Mouse (Mus musculus) T-helper 1 cell (primary cell): ENCODE results near the gene Cobll1.

Experiments used
- in situ Hi-C: fragments of 300-600 bp; cut with MboI, MseI; formaldehyde crosslinking; loops from one replicate; pipeline ENCODE4 v1.15.1; 2025; ENCODE audit warnings: high pct_unique_total_duplicates

Gene Cobll1

DNA sequence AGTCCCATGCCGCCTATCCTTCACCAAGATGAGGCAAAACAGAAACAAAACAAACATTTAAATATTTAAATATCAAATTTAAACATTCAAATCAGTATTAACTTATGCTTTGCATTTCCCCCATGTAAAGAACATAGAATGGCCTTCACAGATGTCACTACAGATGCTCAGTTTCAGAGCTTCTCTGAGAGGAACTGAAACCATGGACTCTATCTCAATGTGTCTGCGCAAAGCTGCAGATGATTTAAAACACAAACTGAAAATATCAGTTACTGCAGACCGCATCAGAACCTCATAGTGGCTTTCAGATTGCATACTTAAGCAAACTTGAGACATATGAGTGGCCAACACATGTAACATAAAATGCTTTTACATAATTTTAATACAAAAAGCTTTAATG lies 40.6 kb downstream of the Cobll1 start:
- in situ Hi-C loops, result no loop called here

GRCm38 (mm10) chr2:65196994-65197393 lies 42.2 kb downstream of the Cobll1 start:
- in situ Hi-C loops, result no loop called here

DNA sequence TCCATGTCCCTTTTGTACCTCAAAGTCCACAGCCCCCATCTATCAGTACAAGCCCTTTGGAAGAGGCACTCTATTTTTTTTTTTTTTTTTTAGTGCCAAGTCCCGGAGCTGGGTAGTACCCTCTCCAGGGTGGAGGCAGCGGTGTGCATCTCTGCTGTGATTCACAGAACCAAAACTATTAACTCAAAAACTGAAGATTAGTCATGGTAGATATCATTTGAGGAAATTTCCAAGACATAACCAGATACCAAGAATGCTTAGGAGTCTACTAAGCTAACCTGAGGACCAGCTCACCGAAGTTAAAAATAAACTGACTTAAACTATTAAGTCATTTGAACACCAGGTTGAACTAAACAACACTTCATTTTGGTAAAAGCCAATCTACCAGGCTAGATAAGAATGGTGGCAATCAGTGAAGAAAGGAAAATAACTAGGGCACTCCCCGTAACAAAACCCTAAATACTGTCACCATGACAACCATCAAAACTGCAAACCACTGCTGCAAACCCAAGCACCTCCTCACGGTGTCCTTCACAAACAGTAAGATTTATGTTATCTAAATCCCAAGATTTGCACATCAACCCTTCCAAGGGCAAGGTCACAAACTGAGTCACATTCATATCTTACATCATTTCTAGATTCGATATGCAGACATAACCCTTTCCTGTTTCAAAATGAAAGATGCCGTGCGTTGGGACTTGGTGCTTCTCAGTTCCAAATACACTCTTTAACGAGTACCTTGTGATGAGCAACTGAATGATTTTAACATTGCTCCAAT lies 43.8 kb downstream of the Cobll1 start:
- in situ Hi-C loops, result no loop called here

DNA sequence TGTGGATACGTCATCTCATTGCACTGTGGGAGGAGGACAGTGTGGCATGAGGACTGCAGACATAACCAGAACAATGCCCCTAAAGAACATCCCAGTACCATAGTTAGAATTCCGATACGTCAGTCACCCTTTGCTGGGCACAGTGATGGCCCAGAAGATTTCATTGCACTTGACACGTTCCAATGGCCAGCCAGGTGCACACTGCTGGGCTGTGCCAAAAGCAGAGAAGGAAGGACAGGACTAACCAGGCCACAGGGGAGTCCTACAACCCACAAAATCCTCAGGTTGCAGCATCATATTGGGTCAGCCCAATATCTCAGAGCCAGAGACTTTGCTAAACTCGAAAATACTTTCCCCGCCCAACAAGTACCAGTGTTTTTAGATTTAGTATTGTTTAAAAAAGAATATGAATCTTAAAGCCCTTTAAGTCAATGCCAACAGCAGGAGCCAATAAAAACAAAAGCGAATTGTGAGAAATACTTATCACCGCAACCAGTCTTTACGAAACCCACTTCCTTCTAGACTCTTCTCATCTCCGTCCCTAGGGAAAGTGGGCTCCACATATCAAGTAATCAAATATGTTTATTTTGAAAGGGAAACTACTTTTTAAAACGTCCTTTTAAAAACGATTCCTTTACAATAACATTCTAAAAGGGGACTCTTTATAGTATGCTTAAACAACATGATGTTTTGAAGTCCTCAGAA lies 46.0 kb downstream of the Cobll1 start:
- in situ Hi-C loops, result no loop called here

GRCm38 (mm10) chr2:65191398-65191797 lies 47.8 kb downstream of the Cobll1 start:
- in situ Hi-C loops, result no loop called here

DNA sequence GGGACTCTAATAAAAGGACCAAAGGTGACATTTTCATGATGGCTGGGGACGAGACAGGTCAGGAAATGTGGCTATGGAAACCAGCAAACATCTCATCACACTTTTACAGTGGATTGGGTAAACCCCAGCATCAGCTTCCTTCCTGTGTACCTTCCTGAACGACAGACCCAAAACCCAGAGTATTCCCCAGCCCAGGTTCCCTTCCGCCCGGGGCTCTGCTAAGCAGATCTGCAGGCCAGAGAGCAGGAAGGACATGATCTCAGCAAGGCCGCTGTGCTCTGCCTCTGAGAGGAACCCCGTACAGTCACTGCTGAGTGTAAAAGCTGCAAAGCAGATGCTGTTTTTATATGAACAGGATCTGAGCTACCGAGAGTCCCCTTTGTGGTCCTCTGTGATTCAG lies 49.9 kb downstream of the Cobll1 start:
- in situ Hi-C loops, result no loop called here

- in situ Hi-C loops, result no loop called here
Measured at GRCm38 (mm10) chr2:65188585-65188984, 50.6 kb downstream of the Cobll1 start.

DNA sequence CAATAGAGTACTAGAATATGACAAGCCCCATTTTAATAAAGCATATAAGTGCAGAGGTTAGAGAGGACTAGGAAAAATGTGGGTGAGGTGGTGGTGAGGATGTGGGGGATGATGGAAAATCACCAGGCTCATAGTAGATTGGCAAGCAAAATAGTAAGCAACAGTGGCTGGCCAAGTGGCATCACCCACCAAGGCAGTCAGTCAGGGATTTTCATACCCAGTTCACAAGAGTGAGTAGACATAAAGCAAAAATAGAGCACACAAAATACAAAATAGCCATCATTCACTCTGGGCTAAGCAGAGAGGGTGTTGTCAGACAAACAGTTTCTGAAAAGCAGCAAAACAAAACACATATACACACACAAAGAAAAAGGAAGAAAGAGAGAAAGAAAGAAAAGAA lies 51.6 kb downstream of the Cobll1 start:
- in situ Hi-C loops, result no loop called here

GRCm38 (mm10) chr2:65187164-65187563 lies 52.0 kb downstream of the Cobll1 start:
- in situ Hi-C loops, result no loop called here

DNA sequence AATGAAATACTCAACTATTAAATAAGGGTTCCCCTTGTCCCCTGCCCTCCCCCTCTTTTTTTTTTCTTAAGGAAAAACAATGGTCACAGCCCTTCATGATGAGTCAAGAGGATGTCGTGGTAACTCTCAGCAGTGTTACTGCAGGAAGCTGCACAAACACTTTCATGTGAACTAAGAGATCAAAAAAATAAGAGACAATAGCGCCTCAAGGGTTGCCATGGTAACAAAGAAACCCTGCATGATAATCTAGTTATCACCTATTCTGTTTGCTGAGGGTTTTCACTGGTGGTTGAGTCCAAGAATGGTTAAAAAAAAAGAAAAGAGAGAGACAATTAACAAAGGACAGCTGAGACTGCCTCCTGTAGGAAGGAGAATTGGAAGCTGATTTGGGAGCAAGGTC lies 56.5 kb downstream of the Cobll1 start:
- in situ Hi-C loops, result no loop called here

GRCm38 (mm10) chr2:65181736-65182135 lies 57.5 kb downstream of the Cobll1 start:
- in situ Hi-C loops, result no loop called here

GRCm38 (mm10) chr2:65181066-65181716 lies 58.0 kb downstream of the Cobll1 start:
- in situ Hi-C loops, result no loop called here

GRCm38 (mm10) chr2:65175645-65176044 lies 63.6 kb downstream of the Cobll1 start:
- in situ Hi-C loops, result no loop called here

DNA sequence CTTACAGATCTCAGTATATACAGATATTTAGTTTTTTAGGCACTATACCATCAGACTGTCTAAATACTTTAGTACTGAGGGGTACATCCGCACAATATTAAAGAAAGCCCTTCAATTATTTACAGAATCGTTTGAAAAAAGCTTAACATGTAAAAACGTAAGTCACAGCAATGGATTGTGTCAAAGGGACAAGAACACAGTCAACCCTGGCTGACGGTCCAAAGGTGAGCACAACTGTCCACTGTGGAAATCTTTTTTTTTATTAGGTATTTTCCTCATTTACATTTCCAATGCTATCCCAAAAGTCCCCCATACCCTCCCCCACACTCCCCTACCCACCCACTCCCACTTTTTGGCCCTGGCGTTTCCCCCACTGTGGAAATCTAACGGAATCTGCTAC lies 67.1 kb downstream of the Cobll1 start:
- in situ Hi-C loops, result no loop called here

GRCm38 (mm10) chr2:65171516-65171915 lies 67.7 kb downstream of the Cobll1 start:
- in situ Hi-C loops, result no loop called here

DNA sequence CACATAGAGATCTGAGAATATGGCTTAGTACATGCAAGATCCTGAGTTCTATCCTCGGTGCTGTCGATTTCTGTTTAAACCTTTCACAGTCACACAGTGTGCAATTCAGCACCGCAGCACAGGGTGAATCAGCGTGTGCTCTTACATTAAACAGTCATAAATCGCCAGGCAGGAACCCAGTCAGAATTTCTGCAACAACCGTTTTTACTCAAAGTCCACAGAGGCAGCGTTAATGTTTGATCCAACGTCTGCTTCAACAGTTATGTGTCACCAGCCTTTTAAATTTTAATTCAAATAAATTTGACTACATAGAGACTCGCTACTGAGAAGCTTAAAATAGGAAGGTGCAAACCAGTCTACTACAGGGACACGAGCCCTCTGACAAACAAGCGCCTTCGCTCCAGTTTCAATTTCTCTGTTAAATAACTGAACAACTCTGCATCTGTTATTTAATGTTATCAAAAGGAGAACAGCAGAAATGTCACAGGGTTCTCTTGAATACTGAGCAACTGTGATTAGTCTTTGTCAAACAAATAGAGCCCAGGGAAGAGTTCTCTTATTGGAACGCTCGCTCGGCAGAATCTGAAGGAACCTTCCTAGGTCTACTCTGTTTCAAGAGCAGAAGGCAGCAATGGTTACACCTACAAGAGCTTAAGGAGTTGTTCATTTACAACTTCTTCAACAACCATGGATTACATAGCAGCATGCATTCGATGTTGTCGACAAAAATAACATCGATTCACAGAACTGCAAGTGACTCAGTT lies 68.3 kb downstream of the Cobll1 start:
- in situ Hi-C loops, result no loop called here

DNA sequence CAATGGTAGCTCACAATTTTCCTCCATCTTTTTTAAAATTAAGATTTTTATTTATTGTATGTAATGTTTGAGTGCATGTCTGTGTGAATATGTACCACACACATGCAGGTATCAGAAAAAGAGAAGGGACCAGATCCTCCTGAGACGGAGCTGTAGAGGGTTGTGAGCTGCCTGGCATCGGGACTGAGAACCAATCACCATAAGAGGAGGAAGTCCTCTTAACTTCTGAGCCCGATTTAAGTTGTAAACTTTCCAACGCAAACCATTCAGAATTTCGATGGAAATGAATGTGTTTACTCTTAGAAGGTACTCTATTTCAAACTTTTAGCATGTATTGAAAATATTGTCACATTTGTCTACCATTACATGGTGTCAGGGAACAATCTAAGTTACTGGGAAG lies 68.9 kb downstream of the Cobll1 start:
- in situ Hi-C loops, result no loop called here

DNA sequence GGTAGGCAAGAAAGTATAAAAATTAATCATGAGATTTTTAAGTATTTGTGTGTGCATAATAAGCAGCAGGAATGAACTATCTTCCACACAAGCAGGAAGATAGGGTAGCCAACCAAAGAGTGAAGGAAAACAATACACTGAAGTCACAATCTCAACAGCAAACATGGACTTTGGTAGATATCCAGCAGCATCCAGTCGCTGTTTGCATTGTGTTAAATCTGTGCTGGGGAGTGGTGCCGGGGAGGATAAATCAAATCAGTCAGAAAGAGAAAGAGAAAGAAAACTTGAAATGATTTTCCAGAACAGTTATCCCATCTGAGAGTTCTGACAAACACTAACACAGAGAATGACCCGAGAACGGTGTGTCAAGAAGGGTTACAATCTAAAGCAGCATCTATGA lies 75.2 kb downstream of the Cobll1 start:
- in situ Hi-C loops, result no loop called here

GRCm38 (mm10) chr2:65162625-65163024 lies 76.6 kb downstream of the Cobll1 start:
- in situ Hi-C loops, result no loop called here

- in situ Hi-C loops, result no loop called here
Measured at GRCm38 (mm10) chr2:65161715-65162114, 77.5 kb downstream of the Cobll1 start.

GRCm38 (mm10) chr2:65157981-65158651 lies 81.1 kb downstream of the Cobll1 start:
- in situ Hi-C loops, result no loop called here
